Mouse (Mus musculus) heart, embryonic 16.5 days (tissue): ENCODE data around the gene Filip1l. TPM values are rescaled to one million over a fixed set of nuclear protein-coding genes. Genes with fewer than 3 reads are reported as not detected.

Source experiments
- ATAC-seq: fragments of 200-750 bp; cut with Nextera tagmentation; replicated peaks from 2 replicates; pipeline ENCODE4 v1.8.0; 2017; ENCODE audit warnings: moderate number of reproducible peaks; ENCODE audit not compliant: insufficient read depth, low FRiP score; ENCODE audit errors: extremely low read depth
- H3K27ac ChIP-seq: fragments of 300-500 bp; sonication (generic); 2 replicates; pipeline ENCODE4 v1.5.1; 2014; ENCODE audit warnings: mild to moderate bottlenecking, low read length, control low read depth, moderate library complexity
- H3K27me3 ChIP-seq: fragments of 300-500 bp; sonication (generic); 2 replicates; pipeline ENCODE4 v1.6.1; 2014; ENCODE audit warnings: low read length, mixed read lengths; ENCODE audit not compliant: control insufficient read depth, insufficient read depth
- H3K36me3 ChIP-seq: fragments of 300-500 bp; sonication (generic); 2 replicates; pipeline ENCODE4 v1.6.1; 2014; ENCODE audit not compliant: control insufficient read depth, insufficient read depth
- H3K4me1 ChIP-seq: fragments of 300-500 bp; sonication (generic); 2 replicates; pipeline ENCODE4 v1.6.1; 2014; ENCODE audit warnings: low read length, mixed read lengths; ENCODE audit not compliant: control insufficient read depth, insufficient read depth
- H3K4me2 ChIP-seq: fragments of 300-500 bp; sonication (generic); 2 replicates; pipeline ENCODE4 v1.6.1; 2014; ENCODE audit warnings: low read depth, mild to moderate bottlenecking, control low read depth, low read length
- H3K4me3 ChIP-seq: fragments of 300-500 bp; sonication (generic); 2 replicates; pipeline ENCODE4 v1.5.1; 2014; ENCODE audit warnings: mild to moderate bottlenecking, control low read depth, low read length
- H3K9ac ChIP-seq: fragments of 300-500 bp; sonication (generic); 2 replicates; pipeline ENCODE4 v1.6.1; 2014; ENCODE audit warnings: low read length, control low read depth
- H3K9me3 ChIP-seq: fragments of 300-500 bp; sonication (generic); replicated peaks from 2 replicates; pipeline ENCODE4 v1.6.1; 2016; ENCODE audit warnings: low read length; ENCODE audit not compliant: control insufficient read depth
- WGBS: fragments of 180-500 bp; shearing (Covaris S2); extraction: QIAGEN DNeasy Blood & Tissue Kit; methylation state at CpG from one replicate; pipeline ENCODE4 v1.1.7; 2014; 5-methylcytosine and 5-hydroxymethylcytosine counted together
- polyA plus RNA-seq: library from polyadenylated mRNA; unstranded; fragments of >200 nt; fragmentation: Nextera tagmentation; extraction: Ambion mirVana; gene quantifications from 2 replicates; pipeline ENCODE4 v1.2.1, GENCODE M21; 2015

Filip1l gene
- polyA plus RNA-seq, 1 experiment from 2014 or later: 26.7 TPM

GRCm38 (mm10) chr16:57360785-57361184 lies 7.9 kb downstream of the Filip1l start:
- Histone ChIP-seq H3K27me3 (no peaks in the 10 kb centered on the region), H3K4me1 (peaks cover 16% of the 10 kb centered on the region), H3K27ac (no peak overlapping the region), H3K36me3 (no peaks in the 10 kb centered on the region), H3K4me2 (no peak overlapping the region), H3K9me3 (no peaks in the 10 kb centered on the region), H3K9ac (no peak overlapping the region), H3K4me3 (no peak overlapping the region)
- 90% methylated on average over 3 of the region's 3 CpGs for WGBS
- ATAC-seq: no peak

GRCm38 (mm10) chr16:57362679-57363401 lies 9.9 kb downstream of the Filip1l start:
- 0 out of 2 replicates have a peak, but pooled peaks cover 4% of the 10 kb centered on the region for H3K4me1 ChIP-seq
- H3K27me3 ChIP-seq: no peaks in the 10 kb centered on the region
- H3K36me3 ChIP-seq: no peaks in the 10 kb centered on the region
- no peaks in the 10 kb centered on the region for H3K9me3 ChIP-seq
- ATAC-seq: peak; percentile 82; the same call in 1 of the 2 replicates
- 29% methylated on average over 18 of the region's 18 CpGs for WGBS
- H3K4me2 ChIP-seq: peak overlapping the region; percentile 57
- peak overlapping the region; percentile 53; the same call in 1 of the 2 replicates for H3K9ac ChIP-seq
- H3K27ac ChIP-seq: no peak overlapping the region
- H3K4me3 ChIP-seq: peak overlapping the region; percentile 25; the same call in 1 of the 2 replicates

- 0 out of 2 replicates have a peak, but pooled peaks cover 4% of the 10 kb centered on the region for H3K4me1 ChIP-seq
- no peaks in the 10 kb centered on the region for H3K9me3 ChIP-seq
- no peak overlapping the region for H3K4me3 ChIP-seq
- H3K9ac ChIP-seq: no peak overlapping the region
- ATAC-seq: no peak
- no peak overlapping the region for H3K4me2 ChIP-seq
- 74% methylated on average over 7 of the region's 7 CpGs for WGBS
- H3K27me3 ChIP-seq: no peaks in the 10 kb centered on the region
- H3K27ac ChIP-seq: no peak overlapping the region
- H3K36me3 ChIP-seq: no peaks in the 10 kb centered on the region
Measured at GRCm38 (mm10) chr16:57364498-57364897, 11.6 kb downstream of the Filip1l start.

GRCm38 (mm10) chr16:57366141-57366540 lies 13.2 kb downstream of the Filip1l start:
- 79% methylated on average over 6 of the region's 6 CpGs for WGBS

GRCm38 (mm10) chr16:57366941-57367694 lies 14.2 kb downstream of the Filip1l start:
- peaks cover 9% of the 10 kb centered on the region; the same call in 1 of the 2 replicates for H3K4me1 ChIP-seq
- H3K27ac ChIP-seq: no peak overlapping the region
- no peak overlapping the region for H3K9ac ChIP-seq
- H3K27me3 ChIP-seq: no peaks in the 10 kb centered on the region
- H3K4me2 ChIP-seq: no peak overlapping the region
- no peak overlapping the region for H3K4me3 ChIP-seq
- no peaks in the 10 kb centered on the region for H3K36me3 ChIP-seq
- WGBS: 64% methylated on average over 18 of the region's 18 CpGs
- ATAC-seq: no peak
- H3K9me3 ChIP-seq: no peaks in the 10 kb centered on the region

More at GRCm38 (mm10) chr16:57366141-57366540, 13.2 kb downstream of the Filip1l start:
- Histone ChIP-seq H3K4me2 (no peak overlapping the region), H3K36me3 (no peaks in the 10 kb centered on the region), H3K27ac (no peak overlapping the region), H3K4me1 (peaks cover 9% of the 10 kb centered on the region; the same call in 1 of the 2 replicates), H3K27me3 (no peaks in the 10 kb centered on the region), H3K4me3 (no peak overlapping the region), H3K9ac (no peak overlapping the region), H3K9me3 (no peaks in the 10 kb centered on the region)
- no peak for ATAC-seq

GRCm38 (mm10) chr16:57369846-57370496 lies 17.1 kb downstream of the Filip1l start:
- no peak overlapping the region for H3K4me3 ChIP-seq
- no peaks in the 10 kb centered on the region for H3K27me3 ChIP-seq
- H3K9me3 ChIP-seq: no peaks in the 10 kb centered on the region
- 0 out of 2 replicates have a peak, but pooled peaks have one; percentile 28 for ATAC-seq
- H3K4me2 ChIP-seq: no peak overlapping the region
- WGBS: 66% methylated on average over 8 of the region's 8 CpGs
- peaks cover 4% of the 10 kb centered on the region; the same call in 1 of the 2 replicates for H3K4me1 ChIP-seq
- H3K27ac ChIP-seq: no peak overlapping the region
- H3K9ac ChIP-seq: no peak overlapping the region
- no peaks in the 10 kb centered on the region for H3K36me3 ChIP-seq

- Histone ChIP-seq H3K27ac (no peak overlapping the region), H3K9me3 (no peaks in the 10 kb centered on the region), H3K27me3 (no peaks in the 10 kb centered on the region), H3K4me1 (peaks cover 4% of the 10 kb centered on the region; the same call in 1 of the 2 replicates), H3K4me3 (no peak overlapping the region), H3K4me2 (no peak overlapping the region), H3K36me3 (no peaks in the 10 kb centered on the region), H3K9ac (no peak overlapping the region)
- no peak for ATAC-seq
- 79% methylated on average over 3 of the region's 3 CpGs for WGBS
Measured at GRCm38 (mm10) chr16:57372156-57372555, 19.3 kb downstream of the Filip1l start.

GRCm38 (mm10) chr16:57375248-57375837 lies 22.4 kb downstream of the Filip1l start:
- no peak for ATAC-seq
- no peaks in the 10 kb centered on the region for H3K36me3 ChIP-seq
- H3K4me2 ChIP-seq: no peak overlapping the region
- WGBS: 83% methylated on average over 7 of the region's 7 CpGs
- H3K9me3 ChIP-seq: no peaks in the 10 kb centered on the region
- no peak overlapping the region for H3K4me3 ChIP-seq
- H3K27me3 ChIP-seq: no peaks in the 10 kb centered on the region
- H3K27ac ChIP-seq: no peak overlapping the region
- H3K4me1 ChIP-seq: no peaks in the 10 kb centered on the region
- H3K9ac ChIP-seq: no peak overlapping the region
